Mouse (Mus musculus) kidney, embryonic 14.5 days (tissue): ENCODE measurements around the gene H2-Aa. TPM values are rescaled to one million over a fixed set of nuclear protein-coding genes. Genes with fewer than 3 reads are reported as not detected.
"Not testable (repeated sequence)": the region's sequence is repeated elsewhere in the genome, so short reads cannot be mapped to it uniquely, and the experiment has no call there.

Experiments
- ATAC-seq: fragments of 200-750 bp; cut with Nextera tagmentation; 2 replicates; pipeline ENCODE4 v1.8.0; 2017; ENCODE audit warnings: moderate number of reproducible peaks, mild to moderate bottlenecking, moderate TSS enrichment, moderate library complexity; ENCODE audit not compliant: low FRiP score, low TSS enrichment
- H3K27ac ChIP-seq: fragments of 300-500 bp; sonication (generic); 2 replicates; pipeline ENCODE4 v1.5.1; 2014; ENCODE audit warnings: low read depth, mild to moderate bottlenecking, low read length, moderate library complexity, mixed read lengths
- H3K27me3 ChIP-seq: fragments of 300-500 bp; sonication (generic); 2 replicates; pipeline ENCODE4 v1.6.1; 2014; ENCODE audit warnings: mild to moderate bottlenecking, low read length; ENCODE audit not compliant: control insufficient read depth, insufficient read depth
- H3K36me3 ChIP-seq: fragments of 300-500 bp; sonication (generic); 2 replicates; pipeline ENCODE4 v1.6.1; 2014; ENCODE audit warnings: low read length, mixed read lengths; ENCODE audit not compliant: control insufficient read depth, insufficient read depth
- H3K4me1 ChIP-seq: fragments of 300-500 bp; sonication (generic); 2 replicates; pipeline ENCODE4 v1.6.1; 2014; ENCODE audit warnings: low read length, mixed read lengths; ENCODE audit not compliant: control insufficient read depth, insufficient read depth
- H3K4me2 ChIP-seq: fragments of 300-500 bp; sonication (generic); replicated peaks from 2 replicates; pipeline ENCODE4 v1.6.1; 2014; ENCODE audit warnings: low read depth, mild to moderate bottlenecking, low read length
- H3K4me3 ChIP-seq: fragments of 300-500 bp; sonication (generic); 2 replicates; pipeline ENCODE4 v1.5.1; 2014; ENCODE audit warnings: mild to moderate bottlenecking, low read length
- H3K9ac ChIP-seq: fragments of 300-500 bp; sonication (generic); 2 replicates; pipeline ENCODE4 v1.6.1; 2014; ENCODE audit warnings: low read depth, mild to moderate bottlenecking, low read length, moderate library complexity
- H3K9me3 ChIP-seq: fragments of 300-500 bp; sonication (generic); 2 replicates; pipeline ENCODE4 v1.6.1; 2016; ENCODE audit warnings: low read length; ENCODE audit not compliant: control insufficient read depth
- WGBS: fragments of 180-500 bp; shearing (Covaris S2); extraction: QIAGEN DNeasy Blood & Tissue Kit; methylation state at CpG from one replicate; pipeline ENCODE4 v1.1.7; 2014; 5-methylcytosine and 5-hydroxymethylcytosine counted together
- polyA plus RNA-seq: library from polyadenylated mRNA; unstranded; fragments of >200 nt; fragmentation: Nextera tagmentation; extraction: Ambion mirVana; gene quantifications from 2 replicates; pipeline ENCODE4 v1.2.1, GENCODE M21; 2014

H2-Aa gene
- polyA plus RNA-seq, 1 experiment from 2014 or later: 2.7 TPM

GRCm38 (mm10) chr17:34313393-34313792 lies 25.8 kb upstream of the H2-Aa start:
- H3K4me3 ChIP-seq: no peak overlapping the region
- 44% methylated on average over 3 of the region's 3 CpGs for WGBS
- no peak for ATAC-seq

GRCm38 (mm10) chr17:34312185-34312584 lies 24.6 kb upstream of the H2-Aa start:
- 92% methylated on average over 1 of the region's 1 CpGs for WGBS
- no peak for ATAC-seq

More at GRCm38 (mm10) chr17:34313393-34313792, 25.8 kb upstream of the H2-Aa start:
- Histone ChIP-seq H3K27me3 (no peaks in the 10 kb centered on the region), H3K36me3 (no peaks in the 10 kb centered on the region), H3K9me3 (no peaks in the 10 kb centered on the region), H3K27ac (no peak overlapping the region), H3K4me2 (no peak overlapping the region), H3K9ac (no peak overlapping the region), H3K4me1 (peaks cover 3% of the 10 kb centered on the region; the same call in 1 of the 2 replicates)

GRCm38 (mm10) chr17:34310526-34310925 lies 22.9 kb upstream of the H2-Aa start:
- not testable (repeated sequence) for H3K9ac ChIP-seq, ATAC-seq, H3K9me3 ChIP-seq, H3K27me3 ChIP-seq, H3K4me1 ChIP-seq, H3K36me3 ChIP-seq, H3K27ac ChIP-seq, H3K4me3 ChIP-seq, H3K4me2 ChIP-seq
- WGBS: 82% methylated on average over 3 of the region's 3 CpGs

More at GRCm38 (mm10) chr17:34312185-34312584, 24.6 kb upstream of the H2-Aa start:
- Histone ChIP-seq H3K27ac (no peak overlapping the region), H3K9me3 (no peaks in the 10 kb centered on the region), H3K27me3 (no peaks in the 10 kb centered on the region), H3K9ac (no peak overlapping the region), H3K36me3 (no peaks in the 10 kb centered on the region), H3K4me1 (peaks cover 3% of the 10 kb centered on the region; the same call in 1 of the 2 replicates), H3K4me3 (no peak overlapping the region), H3K4me2 (no peak overlapping the region)

- no peaks in the 10 kb centered on the region for H3K27me3 ChIP-seq
- peak overlapping the region; percentile 57 for H3K9ac ChIP-seq
- no peaks in the 10 kb centered on the region for H3K36me3 ChIP-seq
- no peaks in the 10 kb centered on the region for H3K9me3 ChIP-seq
- peak; percentile 84 for ATAC-seq
- H3K4me2 ChIP-seq: peak overlapping the region; percentile 76
- H3K4me1 ChIP-seq: peaks cover 3% of the 10 kb centered on the region; the same call in 1 of the 2 replicates
- peak overlapping the region; percentile 61 for H3K4me3 ChIP-seq
- H3K27ac ChIP-seq: no peak overlapping the region; the same call in 1 of the 2 replicates
- WGBS: 20% methylated on average over 38 of the region's 38 CpGs
These were observed 22.2 kb upstream of the H2-Aa start for GRCm38 (mm10) chr17:34309683-34310385.

GRCm38 (mm10) chr17:34309225-34309624 lies 21.6 kb upstream of the H2-Aa start:
- WGBS: 25% methylated on average over 10 of the region's 10 CpGs
- peak overlapping the region; percentile 76 for H3K4me2 ChIP-seq
- H3K27me3 ChIP-seq: no peaks in the 10 kb centered on the region
- peak overlapping the region; percentile 57; the same call in 1 of the 2 replicates for H3K9ac ChIP-seq
- no peaks in the 10 kb centered on the region for H3K36me3 ChIP-seq
- H3K4me1 ChIP-seq: peaks cover 3% of the 10 kb centered on the region; the same call in 1 of the 2 replicates
- no peaks in the 10 kb centered on the region for H3K9me3 ChIP-seq
- H3K27ac ChIP-seq: no peak overlapping the region; the same call in 1 of the 2 replicates
- peak overlapping the region; percentile 61 for H3K4me3 ChIP-seq
- no peak for ATAC-seq

GRCm38 (mm10) chr17:34308161-34308560 lies 20.5 kb upstream of the H2-Aa start:
- Histone ChIP-seq H3K9me3 (no peaks in the 10 kb centered on the region), H3K4me3 (no peak overlapping the region), H3K27me3 (no peaks in the 10 kb centered on the region), H3K9ac (no peak overlapping the region), H3K27ac (no peak overlapping the region), H3K36me3 (no peaks in the 10 kb centered on the region), H3K4me2 (no peak overlapping the region), H3K4me1 (peaks cover 3% of the 10 kb centered on the region; the same call in 1 of the 2 replicates)
- ATAC-seq: no peak
- WGBS: 77% methylated on average over 4 of the region's 4 CpGs

- H3K4me1 ChIP-seq: peaks cover 3% of the 10 kb centered on the region; the same call in 1 of the 2 replicates
- no peaks in the 10 kb centered on the region for H3K27me3 ChIP-seq
- H3K9me3 ChIP-seq: no peaks in the 10 kb centered on the region
- H3K4me2 ChIP-seq: no peak overlapping the region
- ATAC-seq: no peak
- H3K27ac ChIP-seq: no peak overlapping the region
- no peaks in the 10 kb centered on the region for H3K36me3 ChIP-seq
- H3K4me3 ChIP-seq: no peak overlapping the region
- H3K9ac ChIP-seq: no peak overlapping the region
These were observed 19.6 kb upstream of the H2-Aa start for GRCm38 (mm10) chr17:34307216-34307615.

GRCm38 (mm10) chr17:34306407-34306806 lies 18.8 kb upstream of the H2-Aa start:
- Histone ChIP-seq H3K4me2 (no peak overlapping the region), H3K4me1 (peaks cover 3% of the 10 kb centered on the region; the same call in 1 of the 2 replicates), H3K9ac (no peak overlapping the region), H3K4me3 (no peak overlapping the region), H3K36me3 (no peaks in the 10 kb centered on the region), H3K9me3 (no peaks in the 10 kb centered on the region), H3K27me3 (no peaks in the 10 kb centered on the region), H3K27ac (no peak overlapping the region)
- WGBS: 88% methylated on average over 2 of the region's 2 CpGs
- no peak for ATAC-seq

- Histone ChIP-seq H3K4me1 (peaks cover 3% of the 10 kb centered on the region; the same call in 1 of the 2 replicates), H3K9ac (no peak within 1 kb of the TSS), H3K36me3 (no peaks in the 10 kb centered on the region), H3K27me3 (no peaks in the 10 kb centered on the region), H3K4me2 (no peak within 1 kb of the TSS), H3K9me3 (no peaks in the 10 kb centered on the region), H3K4me3 (no peak within 1 kb of the TSS), H3K27ac (no peak within 1 kb of the TSS)
- peak; percentile 87 for ATAC-seq
These were observed 17.9 kb upstream of the H2-Aa start, which contains the start of gene H2-Eb1 for GRCm38 (mm10) chr17:34305380-34306030. TSS of gene H2-Eb1 (plus strand) at chr17:34305867.
